Mouse (Mus musculus) E14TG2a.4 (cell line): Measurements from ENCODE around the gene Hist1h2bf.

ENCODE experiments used
- CTCF ChIP-seq: conservative IDR thresholded peaks from 2 replicates; pipeline ENCODE4 v1.5.1; 2014; ENCODE audit warnings: low read length
- POU5F1 ChIP-seq: IDR thresholded peaks from 2 replicates; pipeline ENCODE4 v1.6.1; 2014; ENCODE audit warnings: low read length, borderline replicate concordance

DNA sequence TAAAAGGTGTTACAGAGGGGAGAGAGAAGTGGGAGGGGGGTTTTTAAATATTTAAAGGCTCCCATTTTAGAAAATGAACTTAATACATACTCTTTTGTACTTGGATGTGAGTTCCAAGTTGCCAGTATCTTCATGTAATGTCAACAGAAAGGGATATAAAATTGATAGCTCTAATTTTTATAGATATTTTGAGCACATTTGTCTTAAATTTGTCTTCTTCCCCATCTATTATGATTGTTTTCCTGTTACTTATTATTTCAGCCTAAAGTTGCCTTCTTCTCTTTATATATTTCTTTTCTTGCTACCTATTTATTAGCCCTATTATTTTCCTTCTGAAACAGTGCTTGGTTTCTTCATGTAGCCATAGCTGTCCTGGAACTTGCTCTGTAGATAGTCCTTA, 21.0 kb downstream of the Hist1h2bf start, which contains the start of gene Hist1h1d:
- TF ChIP-seq CTCF: no peak
- TF ChIP-seq POU5F1: no peak
